Mouse (Mus musculus) olfactory bulb, adult 2 months (tissue): ENCODE data around the gene Jade1.

Experiments used
- CTCF ChIP-seq: fragments of 200-500 bp; IDR thresholded peaks from 2 replicates; pipeline ENCODE4 v1.5.1; 2012; ENCODE audit warnings: low read depth, mild to moderate bottlenecking, low read length, moderate library complexity; ENCODE audit not compliant: insufficient read depth
- POLR2A ChIP-seq: fragments of 200-500 bp; IDR thresholded peaks from 2 replicates; pipeline ENCODE4 v1.6.1; 2012; ENCODE audit warnings: mild to moderate bottlenecking, low read depth, low read length, moderate library complexity; ENCODE audit not compliant: insufficient read depth

DNA sequence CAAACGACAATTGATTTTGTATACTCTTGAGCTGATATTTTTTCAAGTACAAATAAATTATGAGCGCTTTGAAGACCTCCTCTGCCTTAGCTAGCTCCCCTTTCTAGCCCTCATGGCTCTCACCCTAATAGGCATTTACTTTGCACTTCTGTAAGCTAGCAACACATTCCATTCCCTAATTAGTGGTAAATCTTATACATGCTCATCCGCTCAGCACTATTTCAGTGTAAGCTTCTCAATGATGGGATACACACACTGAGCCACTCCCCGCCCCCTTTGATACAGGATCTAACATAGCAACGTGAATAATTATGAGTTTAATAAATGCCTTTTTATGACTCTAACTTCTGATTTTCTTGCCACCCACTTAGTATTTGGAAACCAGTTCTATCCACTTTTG, 41.5 kb upstream of the Jade1 start:
- TF ChIP-seq POLR2A (no peak), CTCF (no peak)
